Mouse (Mus musculus): ENCODE data around the gene Prrc2a. TPM values are rescaled to one million over a fixed set of nuclear protein-coding genes. Genes with fewer than 3 reads are reported as not detected.
A peak's percentile ranks its signal among the peaks of the same experiment; 100 is the strongest.
"Not testable (repeated sequence)": the region's sequence is repeated elsewhere in the genome, so short reads cannot be mapped to it uniquely, and the experiment has no call there.

Prrc2a gene
- total RNA-seq, 2 experiments from 2014 or later = 102 to 118 TPM

- intact Hi-C loops (cut with DNase I; ENCODE audit: low total_unique reads) = no loop called here
- no peak for DNase-seq
Measured at GRCm38 (mm10) chr17:35141971-35142370, 22.7 kb downstream of the Prrc2a start.

- DNase-seq = no peak
- intact Hi-C loops (cut with DNase I; ENCODE audit: low total_unique reads) = no loop called here
Measured at GRCm38 (mm10) chr17:35140490-35140996, 24.2 kb downstream of the Prrc2a start.

GRCm38 (mm10) chr17:35139269-35139668, 25.4 kb downstream of the Prrc2a start:
- no peak for DNase-seq
- intact Hi-C loops (cut with DNase I; ENCODE audit: low total_unique reads) = no loop called here

GRCm38 (mm10) chr17:35135591-35136320, 28.9 kb downstream of the Prrc2a start:
- intact Hi-C loops (cut with DNase I; ENCODE audit: low total_unique reads) = no loop called here

GRCm38 (mm10) chr17:35134801-35135590, 29.7 kb downstream of the Prrc2a start, which contains the start of gene Bag6:
Gene Bag6 (plus strand): TSS chr17:35135178.
- peak; percentile 93 for DNase-seq
- intact Hi-C loops (cut with DNase I; ENCODE audit: low total_unique reads) = no loop called here

More at GRCm38 (mm10) chr17:35135591-35136320, 28.9 kb downstream of the Prrc2a start:
- no peak for DNase-seq

GRCm38 (mm10) chr17:35133517-35133916, 31.2 kb downstream of the Prrc2a start:
- DNase-seq = no peak
- intact Hi-C loops (cut with DNase I; ENCODE audit: low total_unique reads) = no loop called here

GRCm38 (mm10) chr17:35132174-35132560, 32.5 kb downstream of the Prrc2a start:
- intact Hi-C loops (cut with DNase I; ENCODE audit: low total_unique reads) = no loop called here
- DNase-seq = no peak

GRCm38 (mm10) chr17:35131500-35132173, 33.1 kb downstream of the Prrc2a start, which contains the start of gene Apom:
Gene Apom (minus strand): TSS chr17:35132050.
- intact Hi-C loops (cut with DNase I; ENCODE audit: low total_unique reads) = no loop called here
- DNase-seq = no peak

GRCm38 (mm10) chr17:35131038-35131437, 33.7 kb downstream of the Prrc2a start:
- no peak for DNase-seq
- intact Hi-C loops (cut with DNase I; ENCODE audit: low total_unique reads) = no loop called here

- intact Hi-C loops (cut with DNase I; ENCODE audit: low total_unique reads) = no loop called here
- no peak for DNase-seq
Measured at GRCm38 (mm10) chr17:35128996-35129395, 35.7 kb downstream of the Prrc2a start.

GRCm38 (mm10) chr17:35127017-35127416, 37.7 kb downstream of the Prrc2a start:
- intact Hi-C loops (cut with DNase I; ENCODE audit: low total_unique reads) = no loop called here
- no peak for DNase-seq

GRCm38 (mm10) chr17:35126206-35126611, 38.5 kb downstream of the Prrc2a start, which contains the start of gene D17H6S53E:
Gene D17H6S53E (plus strand): TSS chr17:35126373.
- peak; percentile 80 for DNase-seq
- intact Hi-C loops (cut with DNase I; ENCODE audit: low total_unique reads) = no loop called here

GRCm38 (mm10) chr17:35125578-35125977, 39.1 kb downstream of the Prrc2a start:
- DNase-seq = no peak
- intact Hi-C loops (cut with DNase I; ENCODE audit: low total_unique reads) = no loop called here

- no peak for DNase-seq
- intact Hi-C loops (cut with DNase I; ENCODE audit: low total_unique reads) = no loop called here
Measured at GRCm38 (mm10) chr17:35125081-35125480, 39.6 kb downstream of the Prrc2a start.

GRCm38 (mm10) chr17:35124261-35124896, 40.3 kb downstream of the Prrc2a start:
- DNase-seq; intact Hi-C loops (cut with DNase I; ENCODE audit: low total_unique reads): not testable (repeated sequence)

- DNase-seq; intact Hi-C loops (cut with DNase I; ENCODE audit: low total_unique reads): not testable (repeated sequence)
Measured at GRCm38 (mm10) chr17:35123287-35123686, 41.4 kb downstream of the Prrc2a start.

- peak; percentile 52 for DNase-seq
- intact Hi-C loops (cut with DNase I; ENCODE audit: low total_unique reads) = no loop called here
Measured at GRCm38 (mm10) chr17:35121871-35122303, 42.8 kb downstream of the Prrc2a start, which contains the start of gene Csnk2b. Gene Csnk2b (minus strand): TSS chr17:35122053.

- DNase-seq = peak; percentile 99
- intact Hi-C loops (cut with DNase I; ENCODE audit: low total_unique reads) = no loop called here
Measured at GRCm38 (mm10) chr17:35121143-35121799, 43.4 kb downstream of the Prrc2a start, which contains the start of gene Gpank1. Gene Gpank1 (plus strand): TSS chr17:35121455.

- intact Hi-C loops (cut with DNase I; ENCODE audit: low total_unique reads) = no loop called here
- peak; percentile 47 for DNase-seq
Measured at GRCm38 (mm10) chr17:35120745-35121142, 44.0 kb downstream of the Prrc2a start.

Data from gastrocnemius, postnatal 14 days (tissue).